Mouse (Mus musculus): ENCODE data around the gene Ak1. TPM values are rescaled to one million over a fixed set of nuclear protein-coding genes. Genes with fewer than 3 reads are reported as not detected.

Ak1 gene
- 50.9 and 51.6 TPM in 2 replicates for polyA plus RNA-seq (2015; fragmentation: Nextera tagmentation; extraction: Ambion mirVana)

DNA sequence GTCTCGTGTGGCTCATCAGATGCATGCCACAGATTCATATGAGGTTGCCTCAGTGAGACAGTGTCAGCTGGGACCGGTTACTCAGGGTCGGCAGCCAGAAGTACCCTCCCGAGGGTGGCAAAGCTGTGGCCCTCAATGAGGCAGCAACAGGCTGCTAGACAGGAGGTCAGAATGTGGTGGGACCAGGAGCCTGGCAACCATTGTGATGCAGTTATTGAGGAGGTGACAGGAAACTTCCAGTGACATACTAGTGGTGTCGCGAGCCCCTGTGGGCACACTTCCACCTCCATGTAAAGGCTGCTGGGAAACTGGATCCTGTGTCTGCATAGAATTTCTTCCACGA is at the start of gene Ak1:
Gene Ak1 (plus strand): TSS at position 242 of the 343 bp plus-strand sequence.

DNA sequence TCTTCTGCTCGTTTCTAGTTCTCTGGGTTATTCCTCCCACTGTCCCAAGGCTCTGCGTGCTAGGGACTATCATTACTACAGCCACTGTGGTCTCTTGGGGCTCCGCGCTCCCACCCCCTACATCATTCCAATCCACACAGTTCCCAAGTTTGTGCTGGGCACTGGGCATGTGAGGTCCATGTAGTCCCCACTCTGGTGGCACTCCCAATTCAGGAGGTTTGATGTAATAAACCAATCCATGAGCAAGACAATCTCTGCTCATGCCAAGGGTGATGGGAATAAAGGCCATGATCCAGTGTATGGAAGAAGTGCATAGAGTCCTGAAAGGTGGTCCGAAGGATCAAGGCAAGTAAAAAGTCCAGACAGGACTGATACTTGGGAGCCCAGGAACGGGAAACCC is 47.1 kb upstream of the Ak1 start, which contains the start of gene Pip5kl1:
Gene Pip5kl1 (plus strand): TSS at position 301 of the 400 bp plus-strand sequence.

DNA sequence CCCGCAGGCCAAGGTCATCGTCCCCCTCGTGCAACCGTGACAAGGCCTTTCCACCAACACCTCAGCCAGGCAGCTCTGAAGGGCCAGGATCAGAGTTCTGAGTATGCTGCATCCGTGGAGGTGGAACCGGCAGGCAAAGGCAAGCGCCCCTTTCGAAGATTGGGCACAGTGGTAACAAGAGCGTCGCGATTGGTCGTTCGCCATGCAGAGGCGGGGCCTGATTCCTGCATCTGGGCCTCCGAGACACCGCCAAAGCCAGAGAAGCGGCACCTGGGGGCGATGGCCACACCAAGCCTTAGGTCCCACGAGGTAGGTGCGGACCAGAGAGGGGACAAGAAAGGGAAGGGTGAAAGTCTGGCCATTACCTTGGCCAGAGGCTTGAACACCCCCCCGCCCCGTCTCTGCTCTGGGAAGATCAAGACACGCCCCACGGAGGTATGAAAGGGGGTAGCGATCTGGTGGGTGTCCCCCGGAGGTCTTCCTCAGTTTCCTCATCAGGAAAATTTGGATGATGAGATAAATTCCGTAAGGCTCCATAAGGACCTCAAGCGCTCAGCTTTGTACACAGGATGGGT is 45.9 kb upstream of the Ak1 start, which contains the start of gene 9430097D07Rik:
Gene 9430097D07Rik (minus strand): TSS at position 99 of the 575 bp plus-strand sequence.

DNA sequence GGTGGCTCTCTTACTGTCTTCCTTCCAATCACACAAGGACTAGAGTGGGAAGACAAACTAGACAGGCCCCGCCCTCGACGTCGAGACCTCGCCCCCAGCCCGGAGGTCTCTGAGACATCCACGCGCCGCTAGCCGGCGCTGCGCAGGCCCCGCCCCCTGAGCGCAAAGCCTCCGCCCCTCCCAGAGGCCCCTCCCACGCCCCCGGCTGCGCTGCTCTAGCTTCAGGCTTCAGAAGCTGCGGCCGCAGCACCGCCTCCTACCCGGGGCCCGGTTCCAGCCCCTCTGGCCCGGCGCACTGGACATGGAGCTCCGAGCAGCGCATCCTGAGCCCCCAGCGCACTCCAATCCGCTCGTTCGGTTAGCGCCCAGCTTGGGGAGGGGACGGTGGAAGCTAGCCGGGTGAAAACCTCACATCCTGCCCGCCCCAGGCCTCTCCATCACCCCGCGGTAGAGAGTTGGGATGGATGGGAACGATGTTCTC is 34.6 kb upstream of the Ak1 start, which contains the start of gene St6galnac4:
Gene St6galnac4 (plus strand): TSS at position 225 of the 481 bp plus-strand sequence.

DNA sequence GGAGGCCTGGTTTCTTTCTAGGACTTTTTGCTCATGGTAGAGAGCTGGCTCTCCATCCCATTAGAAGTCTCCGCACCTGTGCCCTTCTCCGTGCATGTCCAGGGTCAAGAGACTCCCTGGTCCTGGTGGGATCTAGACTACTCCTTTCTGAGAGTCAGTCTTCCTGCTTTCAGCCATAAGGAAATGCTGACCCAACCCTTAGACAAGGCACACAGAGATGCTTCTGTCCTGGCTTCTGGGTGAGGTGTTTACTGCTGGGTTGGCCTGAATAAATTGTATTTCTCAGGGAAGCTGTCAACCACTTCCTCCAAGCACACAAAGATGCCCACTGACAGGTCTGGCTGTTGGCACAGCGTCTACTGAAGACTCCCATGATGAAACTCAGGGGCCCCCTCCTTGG is 22.1 kb upstream of the Ak1 start, which contains the start of gene St6galnac6:
Gene St6galnac6 (plus strand): TSS at position 301 of the 400 bp plus-strand sequence.

DNA sequence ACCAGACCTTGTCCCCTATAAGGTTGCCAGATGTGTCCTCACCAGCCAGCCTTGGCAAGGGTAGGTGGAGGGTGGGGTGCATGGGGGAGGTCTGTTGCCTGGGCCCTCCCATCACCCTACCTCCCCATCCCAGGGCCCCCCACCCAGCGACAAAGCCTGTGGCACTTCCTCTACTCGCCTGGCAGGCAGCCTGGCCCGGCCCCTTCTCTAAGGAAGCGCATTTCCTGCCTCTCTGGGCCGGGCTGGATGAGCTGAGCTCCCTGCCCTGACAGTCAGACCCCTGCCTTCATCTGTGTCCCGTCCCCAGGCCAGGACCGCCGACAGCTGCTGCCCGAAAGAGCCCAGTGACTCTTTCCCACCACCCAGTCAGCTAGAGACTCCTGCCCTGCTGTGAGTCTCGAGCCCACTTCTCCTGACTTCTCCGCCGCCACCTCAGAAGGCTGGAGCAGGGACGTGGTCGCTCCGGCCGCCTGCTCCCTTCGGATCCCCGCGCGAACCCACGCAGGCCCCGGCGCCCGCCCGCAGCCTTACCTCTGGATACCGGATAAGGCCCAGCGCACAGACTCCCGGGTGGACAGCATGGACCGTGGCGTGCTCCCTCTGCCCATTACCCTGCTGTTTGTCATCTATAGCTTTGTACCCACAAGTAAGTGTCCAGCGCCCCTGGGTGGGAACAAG is 25.0 kb downstream of the Ak1 start, which contains the start of gene Eng:
Gene Eng (plus strand): TSS at position 217 of the 678 bp plus-strand sequence.

MicroRNAs encoded within 50 kb of the gene (microRNA counts, 519-probe panel; counts per million panel counts)
- not detected for microRNA mmu-miR-1954

Small RNA genes within 50 kb of the gene (microRNA-seq; reads per million reads assigned to microRNA genes)
- not detected for gene Gm47291
- gene Mir1954, result not detected

Other genes starting within 250 kb of the Ak1 start
- gene 1110008P14Rik, start 239.8 kb upstream of the Ak1 start, polyA plus RNA-seq (2015; fragmentation: Nextera tagmentation; extraction: Ambion mirVana), result 58.3 and 58.6 TPM in 2 replicates
- gene Lcn2, start 233.5 kb upstream of the Ak1 start, polyA plus RNA-seq (2015; fragmentation: Nextera tagmentation; extraction: Ambion mirVana), result 2.1 and 9.2 TPM in 2 replicates
- gene Ptges2, start 225.9 kb upstream of the Ak1 start, polyA plus RNA-seq (2015; fragmentation: Nextera tagmentation; extraction: Ambion mirVana), result 19.9 and 20.9 TPM in 2 replicates
- 3.3 and 3.7 TPM in 2 replicates for gene Naif1, start 171.3 kb upstream of the Ak1 start, polyA plus RNA-seq (2015; fragmentation: Nextera tagmentation; extraction: Ambion mirVana)
- 16.0 and 18.5 TPM in 2 replicates for gene Slc25a25, start 170.3 kb upstream of the Ak1 start, polyA plus RNA-seq (2015; fragmentation: Nextera tagmentation; extraction: Ambion mirVana)
- gene Fam102a, start 86.4 kb upstream of the Ak1 start, polyA plus RNA-seq (2015; fragmentation: Nextera tagmentation; extraction: Ambion mirVana), result 5.9 and 7.0 TPM in 2 replicates
- 78.8 and 88.0 TPM in 2 replicates for gene Dpm2, start 50.9 kb upstream of the Ak1 start, polyA plus RNA-seq (2015; fragmentation: Nextera tagmentation; extraction: Ambion mirVana)
- not detected in 2 replicates for gene Pip5kl1, start 47.0 kb upstream of the Ak1 start, polyA plus RNA-seq (2015; fragmentation: Nextera tagmentation; extraction: Ambion mirVana)
- gene 9430097D07Rik, start 46.1 kb upstream of the Ak1 start, polyA plus RNA-seq (2015; fragmentation: Nextera tagmentation; extraction: Ambion mirVana), result not detected in 2 replicates
- 8.2 and 10.1 TPM in 2 replicates for gene St6galnac4, start 34.7 kb upstream of the Ak1 start, polyA plus RNA-seq (2015; fragmentation: Nextera tagmentation; extraction: Ambion mirVana)
- gene St6galnac6, start 22.0 kb upstream of the Ak1 start, polyA plus RNA-seq (2015; fragmentation: Nextera tagmentation; extraction: Ambion mirVana), result 19.0 and 19.1 TPM in 2 replicates
- gene Eng, start 24.8 kb downstream of the Ak1 start, polyA plus RNA-seq (2015; fragmentation: Nextera tagmentation; extraction: Ambion mirVana), result 37.8 and 40.2 TPM in 2 replicates
- gene Fpgs, start 82.4 kb downstream of the Ak1 start, polyA plus RNA-seq (2015; fragmentation: Nextera tagmentation; extraction: Ambion mirVana), result 20.7 and 22.6 TPM in 2 replicates
- gene Cdk9, start 91.3 kb downstream of the Ak1 start, polyA plus RNA-seq (2015; fragmentation: Nextera tagmentation; extraction: Ambion mirVana), result 52.3 and 52.9 TPM in 2 replicates
- gene Sh2d3c, start 99.3 kb downstream of the Ak1 start, polyA plus RNA-seq (2015; fragmentation: Nextera tagmentation; extraction: Ambion mirVana), result 6.2 and 6.9 TPM in 2 replicates
- gene 6330409D20Rik, start 119.3 kb downstream of the Ak1 start, polyA plus RNA-seq (2015; fragmentation: Nextera tagmentation; extraction: Ambion mirVana), result not detected in 2 replicates
- gene Tor2a, start 135.5 kb downstream of the Ak1 start, polyA plus RNA-seq (2015; fragmentation: Nextera tagmentation; extraction: Ambion mirVana), result 38.1 and 39.5 TPM in 2 replicates
- 0.06 TPM in 1 of 2 replicates, not detected in the other for gene Ttc16, start 153.9 kb downstream of the Ak1 start, polyA plus RNA-seq (2015; fragmentation: Nextera tagmentation; extraction: Ambion mirVana)
- gene Ptrh1, start 154.0 kb downstream of the Ak1 start, polyA plus RNA-seq (2015; fragmentation: Nextera tagmentation; extraction: Ambion mirVana), result 6.1 and 7.4 TPM in 2 replicates
- gene Cfap157, start 162.7 kb downstream of the Ak1 start, polyA plus RNA-seq (2015; fragmentation: Nextera tagmentation; extraction: Ambion mirVana), result 1.4 and 2.1 TPM in 2 replicates
- 10.5 and 14.1 TPM in 2 replicates for gene Stxbp1, start 225.5 kb downstream of the Ak1 start, polyA plus RNA-seq (2015; fragmentation: Nextera tagmentation; extraction: Ambion mirVana)

Data from urinary bladder, postnatal 0 days (tissue).